Mouse (Mus musculus): ENCODE measurements around the gene Nbl1.

DNA sequence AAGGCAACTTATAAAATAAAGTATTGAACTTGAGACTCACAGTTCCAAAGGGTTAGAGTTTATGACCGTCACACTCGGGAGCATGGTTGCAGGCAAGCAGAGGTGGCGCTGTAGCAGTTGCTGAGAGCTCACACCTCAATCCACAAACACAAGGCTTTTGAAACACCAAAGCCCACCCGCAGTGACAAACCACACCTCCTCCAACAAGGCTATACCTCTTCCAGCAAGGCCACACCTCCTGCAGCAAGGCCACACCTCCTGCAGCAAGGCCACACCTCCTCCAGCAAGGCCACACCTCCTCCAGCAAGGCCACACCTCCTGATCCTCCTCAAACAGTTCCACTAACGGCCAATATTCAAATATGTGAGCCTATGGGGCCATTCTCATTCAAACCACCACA is 48.2 kb downstream of the Nbl1 start:
- TF ChIP-seq POLR2A (IDR thresholded peaks at IDR 0.05; ENCODE audit: low read depth, low read length): no peak
- TF ChIP-seq CTCF (IDR thresholded peaks at IDR 0.05; ENCODE audit: borderline replicate concordance, insufficient read depth, low read length): no peak
